Mouse (Mus musculus) hindbrain, embryonic 16.5 days (tissue): ENCODE data around the gene Dnah14. TPM values are rescaled to one million over a fixed set of nuclear protein-coding genes. Genes with fewer than 3 reads are reported as not detected.

Experiments
- ATAC-seq: fragments of 200-750 bp; cut with Nextera tagmentation; 2 replicates; pipeline ENCODE4 v1.8.0; 2017; ENCODE audit warnings: moderate TSS enrichment, moderate library complexity
- H3K27ac ChIP-seq: fragments of 300-500 bp; sonication (generic); 2 replicates; pipeline ENCODE4 v1.5.1; 2014; ENCODE audit warnings: low read depth, mild to moderate bottlenecking, control low read depth, low read length, moderate library complexity
- H3K27me3 ChIP-seq: fragments of 300-500 bp; sonication (generic); replicated peaks from 2 replicates; pipeline ENCODE4 v1.6.1; 2014; ENCODE audit warnings: low read length; ENCODE audit not compliant: control insufficient read depth, insufficient read depth
- H3K36me3 ChIP-seq: fragments of 300-500 bp; sonication (generic); 2 replicates; pipeline ENCODE4 v1.6.1; 2014; ENCODE audit warnings: mild to moderate bottlenecking, low read length, moderate library complexity, mixed read lengths; ENCODE audit not compliant: control insufficient read depth, insufficient read depth
- H3K4me1 ChIP-seq: fragments of 300-500 bp; sonication (generic); 2 replicates; pipeline ENCODE4 v1.6.1; 2014; ENCODE audit warnings: low read depth, low read length; ENCODE audit not compliant: control insufficient read depth, insufficient read depth
- H3K4me2 ChIP-seq: fragments of 300-500 bp; sonication (generic); 2 replicates; pipeline ENCODE4 v1.6.1; 2014; ENCODE audit warnings: mild to moderate bottlenecking, low read length, control low read depth, moderate library complexity
- H3K4me3 ChIP-seq: fragments of 300-500 bp; sonication (generic); 2 replicates; pipeline ENCODE4 v1.5.1; 2014; ENCODE audit warnings: mild to moderate bottlenecking, low read length, control low read depth, moderate library complexity
- H3K9ac ChIP-seq: fragments of 300-500 bp; sonication (generic); 2 replicates; pipeline ENCODE4 v1.6.1; 2014; ENCODE audit warnings: low read depth, mild to moderate bottlenecking, control low read depth, low read length, moderate library complexity
- H3K9me3 ChIP-seq: fragments of 300-500 bp; sonication (generic); 2 replicates; pipeline ENCODE4 v1.6.1; 2014; ENCODE audit warnings: mild to moderate bottlenecking, low read length, moderate library complexity; ENCODE audit not compliant: control insufficient read depth
- WGBS: fragments of 180-500 bp; shearing (Covaris S2); extraction: QIAGEN DNeasy Blood & Tissue Kit; methylation state at CpG from one replicate; pipeline ENCODE4 v1.1.7; 2014; 5-methylcytosine and 5-hydroxymethylcytosine counted together
- polyA plus RNA-seq: library from polyadenylated mRNA; unstranded; fragments of >200 nt; fragmentation: Nextera tagmentation; extraction: Ambion mirVana; gene quantifications from 2 replicates; pipeline ENCODE4 v1.2.1, GENCODE M21; 2015

Dnah14 gene
- polyA plus RNA-seq, 1 experiment from 2014 or later = 0.50 TPM

- no peak for ATAC-seq
- H3K4me1 ChIP-seq = peaks cover 9% of the 10 kb centered on the region
Measured at GRCm38 (mm10) chr1:181550826-181551225, 25.5 kb upstream of the Dnah14 start.

GRCm38 (mm10) chr1:181552533-181553410, 23.6 kb upstream of the Dnah14 start:
- H3K27ac ChIP-seq = no peak overlapping the region; the same call in 1 of the 2 replicates

More at GRCm38 (mm10) chr1:181550826-181551225, 25.5 kb upstream of the Dnah14 start:
- Histone ChIP-seq H3K27me3 (no peaks in the 10 kb centered on the region), H3K27ac (no peak overlapping the region), H3K9ac (no peak overlapping the region), H3K4me3 (no peak overlapping the region), H3K4me2 (no peak overlapping the region), H3K9me3 (no peaks in the 10 kb centered on the region), H3K36me3 (no peaks in the 10 kb centered on the region)
- 68% methylated on average over 5 of the region's 5 CpGs for WGBS

DNA sequence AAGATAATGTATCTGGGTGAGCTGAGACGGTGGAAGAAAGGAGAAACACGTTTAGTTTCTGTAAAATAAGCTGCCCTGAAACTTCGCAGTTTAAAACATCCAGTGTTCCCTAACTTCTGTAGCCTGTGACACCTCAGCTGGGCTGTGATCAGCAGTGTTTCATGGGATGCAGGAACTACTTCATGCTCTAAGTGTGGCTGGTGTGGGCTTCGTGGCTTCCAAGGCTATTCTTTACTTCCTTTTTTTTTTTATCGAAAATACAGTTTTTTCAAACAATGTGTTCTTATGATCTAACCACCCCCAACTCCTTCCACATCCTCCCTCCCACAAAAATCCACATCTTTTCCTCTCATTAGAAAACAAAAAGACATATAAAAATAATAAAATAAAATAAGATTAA, 20.9 kb upstream of the Dnah14 start:
- peaks cover 9% of the 10 kb centered on the region for H3K4me1 ChIP-seq
- no peaks in the 10 kb centered on the region for H3K36me3 ChIP-seq
- no peaks in the 10 kb centered on the region for H3K9me3 ChIP-seq
- H3K4me2 ChIP-seq = no peak overlapping the region
- WGBS = 90% methylated on average over 5 of the region's 5 CpGs
- H3K27me3 ChIP-seq = no peaks in the 10 kb centered on the region
- no peak overlapping the region for H3K4me3 ChIP-seq
- H3K27ac ChIP-seq = no peak overlapping the region
- no peak overlapping the region for H3K9ac ChIP-seq
- no peak for ATAC-seq

More at GRCm38 (mm10) chr1:181552533-181553410, 23.6 kb upstream of the Dnah14 start:
- peak; percentile 93 for ATAC-seq
- Histone ChIP-seq H3K4me2 (no peak overlapping the region), H3K27me3 (no peaks in the 10 kb centered on the region), H3K9me3 (no peaks in the 10 kb centered on the region), H3K36me3 (no peaks in the 10 kb centered on the region), H3K9ac (no peak overlapping the region), H3K4me1 (peaks cover 9% of the 10 kb centered on the region), H3K4me3 (no peak overlapping the region)
- 26% methylated on average over 10 of the region's 10 CpGs for WGBS

GRCm38 (mm10) chr1:181559655-181560054, 16.7 kb upstream of the Dnah14 start:
- H3K36me3 ChIP-seq = no peaks in the 10 kb centered on the region
- no peak for ATAC-seq
- peaks cover 3% of the 10 kb centered on the region for H3K4me1 ChIP-seq
- H3K9ac ChIP-seq = no peak overlapping the region
- H3K27me3 ChIP-seq = no peaks in the 10 kb centered on the region; the same call in 1 of the 2 replicates
- H3K4me2 ChIP-seq = no peak overlapping the region
- H3K9me3 ChIP-seq = no peaks in the 10 kb centered on the region
- no peak overlapping the region for H3K27ac ChIP-seq
- 85% methylated on average over 10 of the region's 10 CpGs for WGBS
- H3K4me3 ChIP-seq = no peak overlapping the region

GRCm38 (mm10) chr1:181560325-181560724, 16.0 kb upstream of the Dnah14 start:
- ATAC-seq = no peak
- H3K9me3 ChIP-seq = no peaks in the 10 kb centered on the region
- H3K27me3 ChIP-seq = no peaks in the 10 kb centered on the region; the same call in 1 of the 2 replicates
- H3K4me3 ChIP-seq = no peak overlapping the region
- H3K9ac ChIP-seq = no peak overlapping the region
- H3K4me2 ChIP-seq = no peak overlapping the region
- peaks cover 3% of the 10 kb centered on the region for H3K4me1 ChIP-seq
- 85% methylated on average over 6 of the region's 6 CpGs for WGBS
- no peaks in the 10 kb centered on the region for H3K36me3 ChIP-seq
- H3K27ac ChIP-seq = no peak overlapping the region

DNA sequence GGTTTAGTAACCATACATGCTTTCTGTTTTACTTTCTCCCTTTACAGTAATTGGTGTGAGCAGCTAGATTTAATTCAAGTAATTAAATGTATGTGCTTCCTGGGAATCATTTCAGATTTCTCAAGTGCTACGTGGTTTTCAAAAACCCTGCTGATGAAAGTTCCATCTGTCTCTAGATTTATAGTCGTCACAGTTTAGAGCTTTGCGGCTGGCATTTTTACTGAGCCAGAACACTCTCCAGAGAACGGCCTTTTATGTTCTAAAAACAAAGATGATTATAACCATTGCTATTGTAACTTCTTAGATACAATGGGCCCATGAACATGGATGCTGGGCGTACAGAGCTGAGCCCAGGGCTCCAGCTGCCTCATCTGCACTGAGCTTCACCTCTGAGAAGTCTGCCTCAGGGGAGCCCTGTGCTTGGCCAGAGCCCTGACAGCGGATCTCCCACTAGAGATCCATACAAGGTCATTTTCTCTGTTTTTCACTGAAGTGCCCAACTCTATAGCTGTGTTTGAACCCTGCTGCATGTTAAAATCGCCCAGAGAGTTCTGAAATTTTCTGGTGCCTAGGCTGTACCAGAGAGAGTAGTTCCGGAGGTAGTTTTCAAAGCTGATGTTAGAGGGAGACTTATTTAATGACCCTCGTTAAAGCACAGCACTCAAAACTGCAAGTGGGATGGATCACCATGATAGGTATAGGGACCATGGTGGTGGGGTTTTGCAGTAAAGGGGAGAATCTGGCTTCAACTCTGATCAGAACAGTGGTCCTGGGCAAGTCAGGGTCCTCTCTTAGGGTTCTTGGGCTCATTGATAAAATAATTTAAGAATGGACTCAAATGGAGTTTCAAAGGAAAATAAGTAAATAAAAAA, 15.2 kb upstream of the Dnah14 start:
- 40% methylated on average over 9 of the region's 9 CpGs for WGBS
- no peak overlapping the region for H3K9ac ChIP-seq

DNA sequence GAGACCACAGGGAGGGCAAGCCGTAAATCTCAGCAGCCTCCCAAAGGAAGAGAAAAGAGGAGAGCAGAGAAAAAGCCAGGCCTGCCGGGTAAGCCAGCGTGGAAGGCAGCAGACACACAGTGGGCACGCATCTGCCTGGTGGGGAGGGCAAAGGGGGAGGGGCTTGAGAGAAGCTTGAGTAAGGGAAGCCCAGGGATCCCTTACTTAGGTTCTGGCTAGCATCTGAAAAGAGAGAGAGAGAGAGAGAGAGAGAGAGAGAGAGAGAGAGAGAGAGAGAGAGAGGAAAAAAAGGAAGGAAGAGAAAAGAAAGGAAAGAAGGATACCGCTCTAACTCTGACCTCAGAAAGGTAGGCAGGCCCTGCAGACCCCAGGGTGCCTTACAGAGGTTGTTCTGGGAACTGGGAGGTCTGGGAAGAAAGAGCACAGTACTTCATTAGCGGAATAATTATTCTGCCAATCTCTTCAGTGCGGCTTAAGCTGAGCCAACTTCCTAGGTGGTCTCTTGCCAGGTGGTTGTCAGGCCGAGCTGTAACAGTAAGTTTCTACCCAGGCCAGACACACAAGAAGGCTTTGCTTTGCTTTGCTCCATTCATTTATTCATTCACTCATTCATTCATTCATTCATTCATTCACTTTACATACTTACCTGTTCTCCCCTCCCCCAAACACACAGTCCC, 14.5 kb upstream of the Dnah14 start:
- 10% methylated on average over 8 of the region's 8 CpGs for WGBS
- no peak overlapping the region for H3K4me3 ChIP-seq
- no peaks in the 10 kb centered on the region; the same call in 1 of the 2 replicates for H3K27me3 ChIP-seq
- ATAC-seq = no peak
- no peaks in the 10 kb centered on the region for H3K9me3 ChIP-seq
- peaks cover 3% of the 10 kb centered on the region for H3K4me1 ChIP-seq
- no peak overlapping the region for H3K9ac ChIP-seq
- no peaks in the 10 kb centered on the region for H3K36me3 ChIP-seq
- no peak overlapping the region for H3K4me2 ChIP-seq
- H3K27ac ChIP-seq = no peak overlapping the region

More for the DNA sequence above, 15.2 kb upstream of the Dnah14 start:
- Histone ChIP-seq H3K27ac (0 out of 2 replicates have a peak overlapping the region, but pooled peaks have one; percentile 12), H3K27me3 (no peaks in the 10 kb centered on the region; the same call in 1 of the 2 replicates), H3K4me3 (no peak overlapping the region), H3K36me3 (no peaks in the 10 kb centered on the region), H3K9me3 (no peaks in the 10 kb centered on the region), H3K4me1 (peaks cover 3% of the 10 kb centered on the region), H3K4me2 (no peak overlapping the region)
- no peak for ATAC-seq

DNA sequence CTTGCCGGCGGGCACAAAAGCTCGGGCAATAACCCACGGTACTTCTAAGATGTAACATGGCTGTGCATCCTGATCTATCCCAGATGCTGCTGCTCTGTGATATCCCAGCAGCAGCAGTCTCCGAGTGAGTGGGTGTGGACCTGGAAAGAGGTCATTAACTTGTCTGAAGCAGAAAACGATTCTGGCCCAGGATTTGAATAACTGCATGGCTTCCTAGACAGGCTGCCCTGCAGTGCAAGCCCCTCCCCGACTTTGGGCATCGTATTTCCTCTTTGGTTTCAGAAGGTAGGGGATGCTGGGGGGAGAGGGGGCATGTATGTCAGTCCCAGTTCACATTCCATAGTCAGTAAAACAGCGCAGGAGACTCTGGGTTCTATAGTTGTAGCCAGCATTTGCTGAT, 6.9 kb upstream of the Dnah14 start:
- Histone ChIP-seq H3K9me3 (no peaks in the 10 kb centered on the region), H3K4me2 (no peak overlapping the region), H3K36me3 (no peaks in the 10 kb centered on the region), H3K27me3 (no peaks in the 10 kb centered on the region), H3K4me3 (no peak overlapping the region), H3K9ac (no peak overlapping the region), H3K27ac (no peak overlapping the region), H3K4me1 (no peaks in the 10 kb centered on the region)
- WGBS = 78% methylated on average over 9 of the region's 9 CpGs
- ATAC-seq = no peak
